Mouse (Mus musculus) G1E (cell line): ENCODE data around the gene Kif1b. TPM values are rescaled to one million over a fixed set of nuclear protein-coding genes. Genes with fewer than 3 reads are reported as not detected.

Source experiments
- ATAC-seq: 2 replicates; pipeline ENCODE4 v1.8.0; 2016; ENCODE audit warnings: mild to moderate bottlenecking; ENCODE audit not compliant: insufficient number of reproducible peaks, poor library complexity, low FRiP score, severe bottlenecking; ENCODE audit errors: extremely low read depth
- DNase-seq: peaks from one replicate; pipeline ENCODE4 v3.0.0; 2012; ENCODE audit warnings: low spot score
- H3K27me3 ChIP-seq: 2 replicates; pipeline ENCODE4 v1.6.1; 2012; ENCODE audit warnings: mild to moderate bottlenecking, low read length, inconsistent platforms; ENCODE audit not compliant: insufficient read depth
- H3K36me3 ChIP-seq: replicated peaks from 2 replicates; pipeline ENCODE3; 2012; ENCODE audit warnings: mild to moderate bottlenecking, inconsistent platforms
- H3K4me1 ChIP-seq: 2 replicates; pipeline ENCODE4 v1.6.1; 2012; ENCODE audit warnings: low read depth, low read length, inconsistent platforms, mixed read lengths; ENCODE audit not compliant: insufficient read depth
- H3K4me3 ChIP-seq: 2 replicates; pipeline ENCODE4 v1.5.1; 2012; ENCODE audit warnings: low read depth, mild to moderate bottlenecking, inconsistent platforms, low read length, moderate library complexity, mixed read lengths
- H3K9me3 ChIP-seq: replicated peaks from 2 replicates; pipeline ENCODE4 v1.6.1; 2012; ENCODE audit warnings: inconsistent platforms
- CTCF ChIP-seq: IDR thresholded peaks from 2 replicates; pipeline ENCODE4 v1.5.1; 2012; ENCODE audit warnings: low read depth, low read length, inconsistent platforms, mixed read lengths
- GATA1 ChIP-seq: IDR thresholded peaks from 2 replicates; pipeline ENCODE4 v1.6.1; 2012; ENCODE audit warnings: borderline replicate concordance, low read length, inconsistent platforms, mixed read lengths
- GATA2 ChIP-seq: IDR thresholded peaks from 2 replicates; pipeline ENCODE4 v1.6.1; 2012; ENCODE audit warnings: low read depth, low read length, inconsistent platforms, borderline replicate concordance
- POLR2AphosphoS5 ChIP-seq: IDR thresholded peaks from 2 replicates; pipeline ENCODE4 v1.6.1; 2012; ENCODE audit warnings: low read depth, low read length, inconsistent platforms; ENCODE audit not compliant: insufficient replicate concordance
- TAL1 ChIP-seq: conservative IDR thresholded peaks from 2 replicates; pipeline ENCODE4 v1.6.1; 2012; ENCODE audit warnings: low read depth, low read length, inconsistent platforms, mixed read lengths
- polyA plus RNA-seq: library from polyadenylated mRNA; stranded (reverse); fragments of >175 nt; gene quantifications from 2 replicates; pipeline ENCODE4 v1.2.3, GENCODE M21; 2012
- total RNA-seq, 2 experiments: library from RNA; stranded (forward) in 1 of 2; stranded (reverse) in 1 of 2; fragments of 200-1000 nt in 1 of 2; fragments of >200 nt in 1 of 2; fragmentation: Nextera tagmentation in 1 of 2; gene quantifications; 2 replicates each; pipeline ENCODE4 v1.2.3; 2014 to 2017

Gene Kif1b
- total and polyA plus RNA-seq, 3 experiments: 2.6 to 43.0 (median 32.7) TPM

GRCm38 (mm10) chr4:149131789-149132565 is 175.5 kb downstream of the Kif1b start:
- H3K9me3 ChIP-seq: no peaks in the 10 kb centered on the region
- H3K27me3 ChIP-seq: no peaks in the 10 kb centered on the region
- H3K4me3 ChIP-seq: no peak overlapping the region
- H3K36me3 ChIP-seq: peaks cover 73% of the 10 kb centered on the region
- TF ChIP-seq TAL1: no peak
- no peak for TF ChIP-seq CTCF
- no peak for TF ChIP-seq POLR2AphosphoS5
- TF ChIP-seq GATA1: no peak
- no peak for TF ChIP-seq GATA2
- peaks cover 14% of the 10 kb centered on the region for H3K4me1 ChIP-seq
- DNase-seq (no peak), ATAC-seq (no peak)

GRCm38 (mm10) chr4:149131021-149131752 is 176.3 kb downstream of the Kif1b start:
- Histone ChIP-seq H3K27me3 (no peaks in the 10 kb centered on the region), H3K4me3 (no peak overlapping the region), H3K36me3 (peaks cover 81% of the 10 kb centered on the region), H3K4me1 (peaks cover 6% of the 10 kb centered on the region), H3K9me3 (no peaks in the 10 kb centered on the region)
- DNase-seq (no peak), ATAC-seq (no peak)
- no peak for TF ChIP-seq GATA2

GRCm38 (mm10) chr4:149128467-149128866 is 179.0 kb downstream of the Kif1b start:
- DNase-seq: no peak
- no peak for ATAC-seq
- Histone ChIP-seq H3K9me3 (no peaks in the 10 kb centered on the region), H3K4me1 (peaks cover 1% of the 10 kb centered on the region), H3K27me3 (no peaks in the 10 kb centered on the region), H3K4me3 (no peak overlapping the region), H3K36me3 (peaks cover 92% of the 10 kb centered on the region)
- no peak for TF ChIP-seq TAL1
- no peak for TF ChIP-seq POLR2AphosphoS5
- TF ChIP-seq GATA1: no peak
- TF ChIP-seq CTCF: no peak
- TF ChIP-seq GATA2: no peak

- Histone ChIP-seq H3K9me3 (no peaks in the 10 kb centered on the region), H3K4me1 (no peaks in the 10 kb centered on the region; the same call in 1 of the 2 replicates), H3K4me3 (no peak within 1 kb of the TSS), H3K36me3 (peaks cover 88% of the 10 kb centered on the region), H3K27me3 (no peaks in the 10 kb centered on the region)
- no peak for ATAC-seq
- TF ChIP-seq TAL1: no peak
- TF ChIP-seq CTCF: no peak
- TF ChIP-seq GATA2: no peak
- no peak for TF ChIP-seq GATA1
- TF ChIP-seq POLR2AphosphoS5: no peak
- DNase-seq: no peak
These were observed 180.8 kb downstream of the Kif1b start, which contains the start of gene Cort for GRCm38 (mm10) chr4:149126663-149127062. Cort (minus strand) TSS chr4:149126763.

Other genes starting within 250 kb of the Kif1b start
- 21.1 and 24.9 TPM in 2 replicates for gene Pex14, start 207.8 kb downstream of the Kif1b start, total RNA-seq (2014; fragmentation: Nextera tagmentation)
- gene Pex14, start 207.8 kb downstream of the Kif1b start, total RNA-seq (2017): 13.3 and 17.5 TPM in 2 replicates
- gene Pex14, start 207.8 kb downstream of the Kif1b start, polyA plus RNA-seq: 43.4 and 47.5 TPM in 2 replicates
- gene Dffa, start 203.5 kb downstream of the Kif1b start, total RNA-seq (2014; fragmentation: Nextera tagmentation): 9.2 and 12.7 TPM in 2 replicates
- gene Dffa, start 203.5 kb downstream of the Kif1b start, total RNA-seq (2017): 22.5 and 23.1 TPM in 2 replicates
- gene Dffa, start 203.5 kb downstream of the Kif1b start, polyA plus RNA-seq: 9.1 and 12.6 TPM in 2 replicates
- 1.8 TPM in 1 of 2 replicates, not detected in the other for gene Cort, start 180.9 kb downstream of the Kif1b start, total RNA-seq (2014; fragmentation: Nextera tagmentation)
- 0.44 TPM in 1 of 2 replicates, not detected in the other for gene Cort, start 180.9 kb downstream of the Kif1b start, total RNA-seq (2017)
- gene Cort, start 180.9 kb downstream of the Kif1b start, polyA plus RNA-seq: 8.2 and 9.2 TPM in 2 replicates
- gene Cenps, start 170.1 kb downstream of the Kif1b start, total RNA-seq (2014; fragmentation: Nextera tagmentation): 7.6 and 7.7 TPM in 2 replicates
- 5.7 and 6.6 TPM in 2 replicates for gene Cenps, start 170.1 kb downstream of the Kif1b start, total RNA-seq (2017)
- gene Cenps, start 170.1 kb downstream of the Kif1b start, polyA plus RNA-seq: 22.3 and 24.6 TPM in 2 replicates
- gene Pgd, start 140.9 kb downstream of the Kif1b start, total RNA-seq (2014; fragmentation: Nextera tagmentation): 50.1 and 53.1 TPM in 2 replicates
- gene Pgd, start 140.9 kb downstream of the Kif1b start, total RNA-seq (2017): 58.2 and 68.0 TPM in 2 replicates
- gene Pgd, start 140.9 kb downstream of the Kif1b start, polyA plus RNA-seq: 143 and 171 TPM in 2 replicates
- 111 and 118 TPM in 2 replicates for gene Ube4b, start 119.1 kb upstream of the Kif1b start, total RNA-seq (2014; fragmentation: Nextera tagmentation)
- 49.1 and 51.9 TPM in 2 replicates for gene Ube4b, start 119.1 kb upstream of the Kif1b start, total RNA-seq (2017)
- gene Ube4b, start 119.1 kb upstream of the Kif1b start, polyA plus RNA-seq: 336 and 346 TPM in 2 replicates
- not detected in 2 replicates for gene Rbp7, start 147.3 kb upstream of the Kif1b start, total RNA-seq (2014; fragmentation: Nextera tagmentation)
- gene Rbp7, start 147.3 kb upstream of the Kif1b start, total RNA-seq (2017): not detected in 2 replicates
- gene Rbp7, start 147.3 kb upstream of the Kif1b start, polyA plus RNA-seq: not detected in 2 replicates
- gene Tmem274, start 169.7 kb upstream of the Kif1b start, total RNA-seq (2014; fragmentation: Nextera tagmentation): not detected in 2 replicates
- gene Tmem274, start 169.7 kb upstream of the Kif1b start, total RNA-seq (2017): not detected in 2 replicates
- gene Tmem274, start 169.7 kb upstream of the Kif1b start, polyA plus RNA-seq: not detected in 2 replicates
- 6.3 and 10.8 TPM in 2 replicates for gene Nmnat1, start 177.5 kb upstream of the Kif1b start, total RNA-seq (2014; fragmentation: Nextera tagmentation)
- 8.5 and 10.5 TPM in 2 replicates for gene Nmnat1, start 177.5 kb upstream of the Kif1b start, total RNA-seq (2017)
- 1.3 and 2.0 TPM in 2 replicates for gene Nmnat1, start 177.5 kb upstream of the Kif1b start, polyA plus RNA-seq
- 21.7 and 22.7 TPM in 2 replicates for gene Lzic, start 177.5 kb upstream of the Kif1b start, total RNA-seq (2014; fragmentation: Nextera tagmentation)
- 50.7 and 54.8 TPM in 2 replicates for gene Lzic, start 177.5 kb upstream of the Kif1b start, total RNA-seq (2017)
- gene Lzic, start 177.5 kb upstream of the Kif1b start, polyA plus RNA-seq: 8.3 and 12.2 TPM in 2 replicates
- gene Ctnnbip1, start 210.5 kb upstream of the Kif1b start, total RNA-seq (2014; fragmentation: Nextera tagmentation): 0.98 TPM in 1 of 2 replicates, not detected in the other
- gene Ctnnbip1, start 210.5 kb upstream of the Kif1b start, total RNA-seq (2017): 0.87 and 1.3 TPM in 2 replicates
- gene Ctnnbip1, start 210.5 kb upstream of the Kif1b start, polyA plus RNA-seq: 1.4 and 2.9 TPM in 2 replicates